Mouse (Mus musculus): Measurements from ENCODE around the gene Rab12. TPM values are rescaled to one million over a fixed set of nuclear protein-coding genes. Genes with fewer than 3 reads are reported as not detected.

The Rab12 gene
- polyA plus RNA-seq, 1 experiment from 2014 or later, result 24.9 TPM

GRCm38 (mm10) chr17:66449460-66450341 is 69.8 kb downstream of the Rab12 start, which contains the start of gene Mtcl1:
Gene Mtcl1, minus strand, starts transcription at chr17:66449750.
- peak; percentile 57 for DNase-seq (ENCODE audit: low spot score)

GRCm38 (mm10) chr17:66448421-66449405 is 70.8 kb downstream of the Rab12 start:
- DNase-seq (ENCODE audit: low spot score), result peak; percentile 18

GRCm38 (mm10) chr17:66447978-66448377 is 71.6 kb downstream of the Rab12 start:
- no peak for DNase-seq (ENCODE audit: low spot score)

- no peak for DNase-seq (ENCODE audit: low spot score)
Measured at GRCm38 (mm10) chr17:66447007-66447312, 72.6 kb downstream of the Rab12 start.

- no peak for DNase-seq (ENCODE audit: low spot score)
Measured at GRCm38 (mm10) chr17:66446196-66447006, 73.1 kb downstream of the Rab12 start.

Other genes with a start within 250 kb of the Rab12 start
- gene Mtcl1, start 70.0 kb downstream of the Rab12 start, polyA plus RNA-seq (2015; fragmentation: Nextera tagmentation; extraction: Ambion mirVana), result 4.4 and 5.6 TPM in 2 replicates
- not detected in 2 replicates for gene Themis3, start 74.9 kb upstream of the Rab12 start, polyA plus RNA-seq (2015; fragmentation: Nextera tagmentation; extraction: Ambion mirVana)